Mouse (Mus musculus): ENCODE results near the gene 2310022A10Rik.

- no peak for TF ChIP-seq POLR2A (IDR thresholded peaks at IDR 0.05; ENCODE audit: insufficient read depth, low read depth, low read length)
- TF ChIP-seq CTCF (IDR thresholded peaks at IDR 0.05): no peak
These were observed 53.6 kb downstream of the 2310022A10Rik start for GRCm38 (mm10) chr7:27606481-27607254.

All from heart, adult 2 months (tissue).